Mouse (Mus musculus): ENCODE measurements around the gene Uxt. TPM values are rescaled to one million over a fixed set of nuclear protein-coding genes. Genes with fewer than 3 reads are reported as not detected.

The Uxt gene
- 58.0 and 58.7 TPM in 2 replicates for polyA plus RNA-seq (2015; fragmentation: Nextera tagmentation; extraction: Ambion mirVana)

- Histone ChIP-seq H3K27me3 (ENCODE audit: insufficient read depth, low read length) (no peaks in the 10 kb centered on the region), H3K9ac (replicated peaks; ENCODE audit: low read length) (peak within 1 kb of the TSS; percentile 54), H3K4me2 (replicated peaks; ENCODE audit: low read depth, low read length) (peak within 1 kb of the TSS; percentile 54), H3K9me3 (ENCODE audit: low read length) (no peaks in the 10 kb centered on the region), H3K27ac (ENCODE audit: low read length) (peak within 1 kb of the TSS; percentile 74), H3K4me3 (ENCODE audit: low read length) (peak within 1 kb of the TSS; percentile 53), H3K4me1 (ENCODE audit: insufficient read depth, low read length) (no peaks in the 10 kb centered on the region), H3K36me3 (ENCODE audit: insufficient read depth, low read length) (no peaks in the 10 kb centered on the region)
- ATAC-seq (ENCODE audit: low FRiP score, low TSS enrichment), result peak; percentile 97
- WGBS, result 23% methylated on average over 57 of the region's 57 CpGs
These were observed at the start of gene Uxt for GRCm38 (mm10) chrX:20961477-20962378. TSS of gene Uxt (minus strand) at chrX:20962017.

- 68% methylated on average over 1 of the region's 1 CpGs for WGBS
- Histone ChIP-seq H3K9me3 (ENCODE audit: low read length) (no peaks in the 10 kb centered on the region), H3K36me3 (ENCODE audit: insufficient read depth, low read length) (no peaks in the 10 kb centered on the region), H3K4me2 (replicated peaks; ENCODE audit: low read depth, low read length) (no peak overlapping the region), H3K27me3 (ENCODE audit: insufficient read depth, low read length) (no peaks in the 10 kb centered on the region), H3K27ac (ENCODE audit: low read length) (no peak overlapping the region), H3K4me3 (ENCODE audit: low read length) (no peak overlapping the region), H3K4me1 (ENCODE audit: insufficient read depth, low read length) (no peaks in the 10 kb centered on the region), H3K9ac (replicated peaks; ENCODE audit: low read length) (no peak overlapping the region)
- no peak for ATAC-seq (ENCODE audit: low FRiP score, low TSS enrichment)
These were observed 19.1 kb upstream of the Uxt start for GRCm38 (mm10) chrX:20980901-20981300.

GRCm38 (mm10) chrX:20950191-20950880 is 11.5 kb downstream of the Uxt start, which contains the start of gene Elk1:
TSS of gene Elk1 (minus strand) at chrX:20950608.
- H3K9ac ChIP-seq (replicated peaks; ENCODE audit: low read length), result peak within 1 kb of the TSS; percentile 72
- H3K4me2 ChIP-seq (replicated peaks; ENCODE audit: low read depth, low read length), result peak within 1 kb of the TSS; percentile 53
- H3K36me3 ChIP-seq (ENCODE audit: insufficient read depth, low read length), result 0 out of 2 replicates have a peak, but pooled peaks cover 4% of the 10 kb centered on the region
- 19% methylated on average over 21 of the region's 30 CpGs for WGBS
- no peaks in the 10 kb centered on the region for H3K9me3 ChIP-seq (ENCODE audit: low read length)
- peak; percentile 98 for ATAC-seq (ENCODE audit: low FRiP score, low TSS enrichment)
- H3K4me3 ChIP-seq (ENCODE audit: low read length), result peak within 1 kb of the TSS; percentile 67
- peak within 1 kb of the TSS; percentile 53 for H3K27ac ChIP-seq (ENCODE audit: low read length)
- H3K27me3 ChIP-seq (ENCODE audit: insufficient read depth, low read length), result no peaks in the 10 kb centered on the region
- no peaks in the 10 kb centered on the region for H3K4me1 ChIP-seq (ENCODE audit: insufficient read depth, low read length)

GRCm38 (mm10) chrX:20946055-20946454 is 15.8 kb downstream of the Uxt start:
- no peaks in the 10 kb centered on the region for H3K36me3 ChIP-seq (ENCODE audit: insufficient read depth, low read length)
- no peaks in the 10 kb centered on the region for H3K9me3 ChIP-seq (ENCODE audit: low read length)
- H3K27ac ChIP-seq (ENCODE audit: low read length), result no peak overlapping the region
- H3K9ac ChIP-seq (replicated peaks; ENCODE audit: low read length), result no peak overlapping the region
- H3K4me2 ChIP-seq (replicated peaks; ENCODE audit: low read depth, low read length), result no peak overlapping the region
- WGBS, result 12% methylated on average over 4 of the region's 4 CpGs
- H3K4me1 ChIP-seq (ENCODE audit: insufficient read depth, low read length), result no peaks in the 10 kb centered on the region
- H3K4me3 ChIP-seq (ENCODE audit: low read length), result no peak overlapping the region
- H3K27me3 ChIP-seq (ENCODE audit: insufficient read depth, low read length), result no peaks in the 10 kb centered on the region
- no peak for ATAC-seq (ENCODE audit: low FRiP score, low TSS enrichment)

- H3K4me2 ChIP-seq (replicated peaks; ENCODE audit: low read depth, low read length), result no peak overlapping the region
- no peak overlapping the region for H3K9ac ChIP-seq (replicated peaks; ENCODE audit: low read length)
- H3K4me3 ChIP-seq (ENCODE audit: low read length), result no peak overlapping the region
- no peak for ATAC-seq (ENCODE audit: low FRiP score, low TSS enrichment)
- no peak overlapping the region for H3K27ac ChIP-seq (ENCODE audit: low read length)
- no peaks in the 10 kb centered on the region for H3K4me1 ChIP-seq (ENCODE audit: insufficient read depth, low read length)
- WGBS, result 65% methylated on average over 1 of the region's 1 CpGs
- H3K9me3 ChIP-seq (ENCODE audit: low read length), result no peaks in the 10 kb centered on the region
- no peaks in the 10 kb centered on the region for H3K27me3 ChIP-seq (ENCODE audit: insufficient read depth, low read length)
- peaks cover 29% of the 10 kb centered on the region for H3K36me3 ChIP-seq (ENCODE audit: insufficient read depth, low read length)
These were observed 29.9 kb downstream of the Uxt start for GRCm38 (mm10) chrX:20931963-20932362.

- H3K9me3 ChIP-seq (ENCODE audit: low read length), result no peaks in the 10 kb centered on the region
- H3K9ac ChIP-seq (replicated peaks; ENCODE audit: low read length), result no peak within 1 kb of the TSS
- H3K4me3 ChIP-seq (ENCODE audit: low read length), result no peak within 1 kb of the TSS
- H3K4me2 ChIP-seq (replicated peaks; ENCODE audit: low read depth, low read length), result no peak within 1 kb of the TSS
- no peaks in the 10 kb centered on the region for H3K27me3 ChIP-seq (ENCODE audit: insufficient read depth, low read length)
- peaks cover 29% of the 10 kb centered on the region for H3K36me3 ChIP-seq (ENCODE audit: insufficient read depth, low read length)
- 83% methylated on average over 1 of the region's 1 CpGs for WGBS
- no peaks in the 10 kb centered on the region for H3K4me1 ChIP-seq (ENCODE audit: insufficient read depth, low read length)
- H3K27ac ChIP-seq (ENCODE audit: low read length), result no peak within 1 kb of the TSS
- no peak for ATAC-seq (ENCODE audit: low FRiP score, low TSS enrichment)
These were observed 30.5 kb downstream of the Uxt start, which contains the start of gene Cfp for GRCm38 (mm10) chrX:20931364-20931763. TSS of gene Cfp (minus strand) at chrX:20931555.

- Histone ChIP-seq H3K36me3 (ENCODE audit: insufficient read depth, low read length) (0 out of 2 replicates have a peak, but pooled peaks cover 15% of the 10 kb centered on the region), H3K4me2 (replicated peaks; ENCODE audit: low read depth, low read length) (no peak overlapping the region), H3K27me3 (ENCODE audit: insufficient read depth, low read length) (no peaks in the 10 kb centered on the region), H3K27ac (ENCODE audit: low read length) (no peak overlapping the region), H3K9ac (replicated peaks; ENCODE audit: low read length) (no peak overlapping the region), H3K4me1 (ENCODE audit: insufficient read depth, low read length) (no peaks in the 10 kb centered on the region), H3K9me3 (ENCODE audit: low read length) (no peaks in the 10 kb centered on the region), H3K4me3 (ENCODE audit: low read length) (no peak overlapping the region)
- no peak for ATAC-seq (ENCODE audit: low FRiP score, low TSS enrichment)
- WGBS, result 91% methylated on average over 1 of the region's 1 CpGs
These were observed 32.0 kb downstream of the Uxt start for GRCm38 (mm10) chrX:20929859-20930258.

- Histone ChIP-seq H3K9me3 (ENCODE audit: low read length) (no peaks in the 10 kb centered on the region), H3K36me3 (ENCODE audit: insufficient read depth, low read length) (0 out of 2 replicates have a peak, but pooled peaks cover 3% of the 10 kb centered on the region), H3K27ac (ENCODE audit: low read length) (no peak overlapping the region), H3K4me2 (replicated peaks; ENCODE audit: low read depth, low read length) (no peak overlapping the region), H3K9ac (replicated peaks; ENCODE audit: low read length) (no peak overlapping the region), H3K4me3 (ENCODE audit: low read length) (no peak overlapping the region), H3K27me3 (ENCODE audit: insufficient read depth, low read length) (peaks cover under 1% of the 10 kb centered on the region; the same call in 1 of the 2 replicates), H3K4me1 (ENCODE audit: insufficient read depth, low read length) (0 out of 2 replicates have a peak, but pooled peaks cover 2% of the 10 kb centered on the region)
- ATAC-seq (ENCODE audit: low FRiP score, low TSS enrichment), result no peak
These were observed 36.8 kb downstream of the Uxt start for GRCm38 (mm10) chrX:20924976-20925375.

GRCm38 (mm10) chrX:20923506-20923905 is 38.3 kb downstream of the Uxt start:
- no peak for ATAC-seq (ENCODE audit: low FRiP score, low TSS enrichment)
- H3K4me3 ChIP-seq (ENCODE audit: low read length), result no peak overlapping the region
- no peak overlapping the region for H3K4me2 ChIP-seq (replicated peaks; ENCODE audit: low read depth, low read length)
- H3K9me3 ChIP-seq (ENCODE audit: low read length), result no peaks in the 10 kb centered on the region
- H3K27ac ChIP-seq (ENCODE audit: low read length), result no peak overlapping the region
- peaks cover 5% of the 10 kb centered on the region; the same call in 1 of the 2 replicates for H3K27me3 ChIP-seq (ENCODE audit: insufficient read depth, low read length)
- H3K9ac ChIP-seq (replicated peaks; ENCODE audit: low read length), result no peak overlapping the region
- H3K4me1 ChIP-seq (ENCODE audit: insufficient read depth, low read length), result 0 out of 2 replicates have a peak, but pooled peaks cover 2% of the 10 kb centered on the region
- H3K36me3 ChIP-seq (ENCODE audit: insufficient read depth, low read length), result no peaks in the 10 kb centered on the region
- 77% methylated on average over 1 of the region's 1 CpGs for WGBS
